Mouse (Mus musculus): ENCODE measurements around the gene Eef2. TPM values are rescaled to one million over a fixed set of nuclear protein-coding genes. Genes with fewer than 3 reads are reported as not detected.
A peak's percentile ranks its signal among the peaks of the same experiment; 100 is the strongest.

Gene Eef2
- polyA plus RNA-seq, 1 experiment from 2014 or later = 509 TPM

DNA sequence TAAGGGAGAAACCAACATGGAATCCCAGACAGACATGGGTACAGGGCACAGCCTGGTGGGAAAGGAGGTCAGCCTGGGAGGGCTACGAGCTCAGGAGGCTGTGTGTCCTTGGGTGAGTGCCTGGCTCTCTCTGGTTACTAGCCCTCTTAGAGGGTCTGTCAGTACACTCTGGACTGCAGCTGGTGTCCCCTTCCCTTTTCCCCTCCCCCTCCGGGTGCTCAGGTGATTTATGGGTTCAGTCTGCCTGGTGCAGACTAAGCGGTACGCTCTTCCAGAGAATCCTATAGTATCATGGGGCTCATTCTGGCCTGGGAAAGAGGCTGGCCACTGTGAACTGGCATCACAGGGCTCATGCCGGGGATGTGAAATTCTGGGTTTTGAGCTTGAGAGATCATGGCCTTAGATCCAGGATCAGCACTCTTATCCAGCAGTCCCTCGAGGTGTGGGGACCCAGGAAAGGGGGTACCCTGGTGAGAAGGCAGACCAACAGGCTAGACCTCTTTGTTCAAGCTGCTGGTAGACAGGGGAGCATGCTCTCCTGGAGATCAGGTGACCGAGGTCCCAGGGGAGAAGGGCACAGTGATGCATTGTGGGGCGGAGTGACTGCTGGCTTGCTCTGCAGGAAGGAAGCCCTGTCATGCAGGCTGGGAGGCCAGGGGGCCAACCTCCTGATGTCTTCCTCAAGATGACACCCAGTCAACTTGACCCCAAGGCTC, 14.7 kb upstream of the Eef2 start:
- Histone ChIP-seq H3K4me1 (ENCODE audit: insufficient read depth, low read depth, low read length) (peaks cover 6% of the 10 kb centered on the region), H3K36me3 (ENCODE audit: insufficient read depth, low read length) (peaks cover 13% of the 10 kb centered on the region; the same call in 1 of the 2 replicates), H3K9ac (replicated peaks; ENCODE audit: low read depth) (no peak overlapping the region), H3K9me3 (ENCODE audit: low read length) (no peaks in the 10 kb centered on the region), H3K4me3 (ENCODE audit: low read depth, low read length) (no peak overlapping the region), H3K4me2 (replicated peaks; ENCODE audit: low read depth, low read length) (no peak overlapping the region), H3K27ac (ENCODE audit: low read length) (no peak overlapping the region), H3K27me3 (replicated peaks; ENCODE audit: insufficient read depth, low read length) (no peaks in the 10 kb centered on the region)
- TF ChIP-seq CTCF (IDR thresholded peaks at IDR 0.05) (no peak), EP300 (IDR thresholded peaks at IDR 0.05) (no peak)
- DNase-seq (ENCODE audit: low spot score) (no peak), ATAC-seq (no peak)
- 82% methylated on average over 8 of the region's 8 CpGs for WGBS

DNA sequence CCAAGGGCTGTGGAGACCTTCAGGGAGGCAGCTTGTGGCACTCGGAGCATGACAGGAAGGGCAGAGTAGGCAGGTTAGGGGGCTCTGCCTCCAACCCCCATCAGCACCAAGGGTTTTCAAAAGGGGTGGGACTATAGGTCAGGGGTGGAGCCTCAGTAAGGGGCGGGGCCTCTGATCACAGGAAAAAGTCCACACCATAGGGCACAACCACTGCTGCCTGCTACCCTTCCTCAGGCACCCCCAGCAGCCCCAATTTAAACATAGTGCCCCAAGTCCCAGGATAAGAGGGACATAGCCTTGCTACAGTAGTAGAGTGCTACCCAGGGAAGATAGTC, 14.1 kb upstream of the Eef2 start:
- no peak for TF ChIP-seq CTCF (IDR thresholded peaks at IDR 0.05)
- TF ChIP-seq EP300 (IDR thresholded peaks at IDR 0.05) = no peak
- no peaks in the 10 kb centered on the region for H3K9me3 ChIP-seq (ENCODE audit: low read length)
- 42% methylated on average over 2 of the region's 2 CpGs for WGBS

GRCm38 (mm10) chr10:81165118-81165517, 11.3 kb upstream of the Eef2 start:
- no peak for DNase-seq (ENCODE audit: low spot score)
- Histone ChIP-seq H3K4me1 (ENCODE audit: insufficient read depth, low read depth, low read length) (peaks cover 16% of the 10 kb centered on the region), H3K4me2 (replicated peaks; ENCODE audit: low read depth, low read length) (no peak overlapping the region), H3K27ac (ENCODE audit: low read length) (no peak overlapping the region), H3K36me3 (ENCODE audit: insufficient read depth, low read length) (peaks cover 5% of the 10 kb centered on the region; the same call in 1 of the 2 replicates), H3K4me3 (ENCODE audit: low read depth, low read length) (no peak overlapping the region), H3K9ac (replicated peaks; ENCODE audit: low read depth) (no peak overlapping the region), H3K9me3 (ENCODE audit: low read length) (no peaks in the 10 kb centered on the region), H3K27me3 (replicated peaks; ENCODE audit: insufficient read depth, low read length) (no peaks in the 10 kb centered on the region)
- 57% methylated on average over 8 of the region's 8 CpGs for WGBS
- ATAC-seq = no peak
- peak; percentile 14; the same call in 1 of the 2 replicates for TF ChIP-seq EP300 (IDR thresholded peaks at IDR 0.05)
- no peak for TF ChIP-seq CTCF (IDR thresholded peaks at IDR 0.05)

More for the DNA sequence above, 14.1 kb upstream of the Eef2 start:
- Histone ChIP-seq H3K36me3 (ENCODE audit: insufficient read depth, low read length) (peaks cover 13% of the 10 kb centered on the region; the same call in 1 of the 2 replicates), H3K27ac (ENCODE audit: low read length) (no peak overlapping the region), H3K4me3 (ENCODE audit: low read depth, low read length) (no peak overlapping the region), H3K4me2 (replicated peaks; ENCODE audit: low read depth, low read length) (no peak overlapping the region), H3K4me1 (ENCODE audit: insufficient read depth, low read depth, low read length) (peaks cover 11% of the 10 kb centered on the region), H3K27me3 (replicated peaks; ENCODE audit: insufficient read depth, low read length) (no peaks in the 10 kb centered on the region), H3K9ac (replicated peaks; ENCODE audit: low read depth) (no peak overlapping the region)
- no peak for DNase-seq (ENCODE audit: low spot score)
- no peak for ATAC-seq

- Histone ChIP-seq H3K9me3 (ENCODE audit: low read length) (no peaks in the 10 kb centered on the region), H3K9ac (replicated peaks; ENCODE audit: low read depth) (peak within 1 kb of the TSS; percentile 77), H3K4me3 (ENCODE audit: low read depth, low read length) (peak within 1 kb of the TSS; percentile 88), H3K27me3 (replicated peaks; ENCODE audit: insufficient read depth, low read length) (no peaks in the 10 kb centered on the region), H3K4me1 (ENCODE audit: insufficient read depth, low read depth, low read length) (peaks cover 16% of the 10 kb centered on the region), H3K27ac (ENCODE audit: low read length) (peak within 1 kb of the TSS; percentile 85), H3K36me3 (ENCODE audit: insufficient read depth, low read length) (peaks cover 1% of the 10 kb centered on the region; the same call in 1 of the 2 replicates), H3K4me2 (replicated peaks; ENCODE audit: low read depth, low read length) (peak within 1 kb of the TSS; percentile 93)
- under 1% methylated on average over 38 of the region's 64 CpGs for WGBS
- DNase-seq (ENCODE audit: low spot score) = peak; percentile 100
- TF ChIP-seq EP300 (IDR thresholded peaks at IDR 0.05) (no peak), CTCF (IDR thresholded peaks at IDR 0.05) (no peak)
- peak; percentile 93 for ATAC-seq
Measured at GRCm38 (mm10) chr10:81167200-81168086, 9.0 kb upstream of the Eef2 start, which contains the start of gene Pias4. Pias4 (minus strand) TSS chr10:81167923.

- H3K9ac ChIP-seq (replicated peaks; ENCODE audit: low read depth) = no peak overlapping the region
- TF ChIP-seq EP300 (IDR thresholded peaks at IDR 0.05) = peak; percentile 5; the same call in 1 of the 2 replicates
- TF ChIP-seq CTCF (IDR thresholded peaks at IDR 0.05) = no peak
- H3K4me2 ChIP-seq (replicated peaks; ENCODE audit: low read depth, low read length) = peak overlapping the region; percentile 76
- H3K27ac ChIP-seq (ENCODE audit: low read length) = peak overlapping the region; percentile 85
- 6% methylated on average over 5 of the region's 5 CpGs for WGBS
- no peaks in the 10 kb centered on the region for H3K9me3 ChIP-seq (ENCODE audit: low read length)
- peaks cover 16% of the 10 kb centered on the region for H3K4me1 ChIP-seq (ENCODE audit: insufficient read depth, low read depth, low read length)
- peak overlapping the region; percentile 88 for H3K4me3 ChIP-seq (ENCODE audit: low read depth, low read length)
- no peaks in the 10 kb centered on the region for H3K27me3 ChIP-seq (replicated peaks; ENCODE audit: insufficient read depth, low read length)
- peak; percentile 31 for ATAC-seq
- no peaks in the 10 kb centered on the region; the same call in 1 of the 2 replicates for H3K36me3 ChIP-seq (ENCODE audit: insufficient read depth, low read length)
- no peak for DNase-seq (ENCODE audit: low spot score)
Measured at GRCm38 (mm10) chr10:81168087-81168431, 8.4 kb upstream of the Eef2 start.
